Mouse (Mus musculus): Measurements from ENCODE around the gene Ogfod3. TPM values are rescaled to one million over a fixed set of nuclear protein-coding genes. Genes with fewer than 3 reads are reported as not detected.
A peak's percentile ranks its signal among the peaks of the same experiment; 100 is the strongest.

Gene Ogfod3
- polyA plus RNA-seq, 1 experiment, result 11.9 TPM

DNA sequence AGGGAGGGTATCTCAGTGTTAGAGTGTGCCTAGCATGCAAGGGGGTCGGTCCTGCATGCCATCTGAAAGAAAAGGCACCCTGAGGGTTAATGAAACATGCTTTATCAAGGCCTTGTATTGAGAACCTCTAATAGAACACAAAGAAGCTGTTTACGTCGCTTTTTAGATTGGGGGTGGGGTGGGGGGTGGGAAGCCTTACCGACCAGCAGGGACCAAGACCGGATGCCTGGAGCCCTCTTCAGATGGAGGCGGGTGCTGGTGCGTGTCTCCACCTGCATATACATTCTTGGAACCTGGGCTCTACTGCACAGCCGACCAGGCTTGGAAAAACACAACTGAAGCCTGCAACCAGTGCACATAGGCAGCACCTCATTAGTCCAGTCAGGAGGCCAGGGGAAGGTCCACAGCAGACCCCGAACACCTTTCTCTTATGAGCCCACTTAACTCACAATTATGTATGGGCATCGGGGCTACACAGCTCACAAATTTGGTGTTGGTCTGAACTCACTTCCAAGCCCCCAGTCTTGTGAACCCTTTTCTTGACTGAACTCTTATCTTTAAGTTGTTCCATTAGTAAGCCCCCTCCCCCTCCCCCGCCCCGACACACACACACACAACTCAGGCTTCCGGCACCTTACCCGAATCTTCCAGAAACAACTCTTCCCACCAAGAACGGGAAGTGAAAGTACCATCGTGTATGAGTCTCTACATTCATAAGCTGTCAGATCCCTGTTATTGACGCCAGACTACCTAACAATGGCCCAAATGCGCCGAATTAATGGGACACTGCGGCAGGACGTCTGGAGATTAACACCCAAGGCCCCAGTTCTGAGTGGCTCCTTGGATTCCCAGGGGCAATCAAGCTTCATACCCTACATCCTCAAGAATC lies 23.9 kb upstream of the Ogfod3 start:
- DNase-seq (ENCODE audit: low read depth), result no peak
- no peak for TF ChIP-seq CTCF (IDR thresholded peaks at IDR 0.05; ENCODE audit: borderline replicate concordance, extremely low read depth, insufficient read depth, insufficient read length)
- no peak for TF ChIP-seq POLR2A (IDR thresholded peaks at IDR 0.05; ENCODE audit: borderline replicate concordance, extremely low read depth, insufficient read depth, insufficient read length, poor library complexity, severe bottlenecking)

DNA sequence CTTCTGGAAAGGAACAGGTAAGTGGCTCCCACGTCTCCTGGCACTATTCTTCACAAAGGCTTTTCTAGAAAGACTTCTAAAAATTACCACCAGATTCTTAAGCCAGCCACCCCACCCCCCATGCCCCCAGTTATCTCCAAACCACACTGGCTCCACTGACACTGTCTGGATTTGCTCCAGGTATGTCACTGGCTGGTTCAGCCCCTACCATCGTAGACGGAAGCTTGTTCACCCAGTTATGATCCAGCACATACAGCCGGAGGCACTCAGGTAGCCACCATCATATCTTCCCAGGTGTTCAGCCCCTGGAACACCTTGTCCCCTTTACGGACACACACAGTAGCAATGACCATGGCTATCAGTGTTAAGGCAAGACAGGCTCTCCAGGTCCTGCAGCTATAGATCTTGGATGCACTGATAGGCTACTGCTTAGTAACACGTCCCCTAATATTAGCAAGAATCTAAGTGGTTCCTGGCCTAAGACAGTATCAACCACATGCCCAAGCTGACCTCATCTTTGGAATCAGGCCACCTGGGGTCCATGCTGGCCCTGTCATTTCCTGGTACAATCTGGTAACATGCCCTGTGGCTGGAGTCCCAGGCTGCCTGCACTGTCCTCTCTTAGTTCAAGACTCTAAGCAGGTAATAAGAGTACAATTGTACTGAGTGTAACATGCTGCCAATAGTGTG lies 17.0 kb upstream of the Ogfod3 start:
- no peak for DNase-seq (ENCODE audit: low read depth)
- TF ChIP-seq POLR2A (IDR thresholded peaks at IDR 0.05; ENCODE audit: borderline replicate concordance, extremely low read depth, insufficient read depth, insufficient read length, poor library complexity, severe bottlenecking), result no peak
- TF ChIP-seq CTCF (IDR thresholded peaks at IDR 0.05; ENCODE audit: borderline replicate concordance, extremely low read depth, insufficient read depth, insufficient read length), result no peak

DNA sequence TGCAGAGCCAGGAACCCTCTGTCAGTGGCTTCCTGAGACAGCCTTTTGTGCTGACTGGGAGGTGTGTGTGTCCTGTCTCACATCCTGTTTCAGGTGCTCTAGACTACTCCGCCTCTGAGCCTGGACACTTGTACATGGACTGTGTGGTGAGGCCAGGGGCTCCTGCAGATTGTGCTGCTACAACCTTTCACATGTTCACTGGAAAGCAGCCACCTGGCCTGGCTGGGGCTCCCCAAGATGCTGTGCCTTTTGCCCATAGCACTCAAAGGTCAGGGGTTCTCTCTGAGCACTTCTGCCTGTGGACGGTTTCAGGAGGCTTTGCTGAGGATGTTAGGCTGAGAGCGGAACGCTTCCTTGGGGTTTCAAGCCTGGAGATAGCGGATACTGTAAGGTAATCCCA lies 16.3 kb upstream of the Ogfod3 start:
- TF ChIP-seq POLR2A (IDR thresholded peaks at IDR 0.05; ENCODE audit: borderline replicate concordance, extremely low read depth, insufficient read depth, insufficient read length, poor library complexity, severe bottlenecking), result no peak
- no peak for DNase-seq (ENCODE audit: low read depth)

DNA sequence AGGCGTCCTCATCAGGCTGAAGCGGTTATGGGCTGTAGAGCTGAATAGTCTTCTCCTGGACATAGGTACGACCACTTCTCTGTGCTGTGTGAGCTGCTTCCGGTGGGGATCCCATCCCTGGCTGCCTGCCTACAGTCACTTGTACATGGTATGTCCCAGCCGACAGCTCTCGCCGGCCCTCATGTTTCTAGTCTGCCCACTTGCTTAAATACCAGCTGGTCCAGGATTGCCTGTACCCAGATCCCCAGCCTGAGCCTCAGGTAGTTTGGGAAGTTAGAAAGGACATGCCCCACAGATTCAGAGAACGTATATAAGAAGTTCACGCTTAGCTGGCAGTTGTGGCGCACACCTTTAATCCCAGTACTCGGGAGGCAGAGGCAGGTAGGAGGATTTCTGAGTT lies 15.3 kb upstream of the Ogfod3 start:
- TF ChIP-seq CTCF (IDR thresholded peaks at IDR 0.05; ENCODE audit: borderline replicate concordance, extremely low read depth, insufficient read depth, insufficient read length) (no peak), POLR2A (IDR thresholded peaks at IDR 0.05; ENCODE audit: borderline replicate concordance, extremely low read depth, insufficient read depth, insufficient read length, poor library complexity, severe bottlenecking) (no peak)
- no peak for DNase-seq (ENCODE audit: low read depth)

DNA sequence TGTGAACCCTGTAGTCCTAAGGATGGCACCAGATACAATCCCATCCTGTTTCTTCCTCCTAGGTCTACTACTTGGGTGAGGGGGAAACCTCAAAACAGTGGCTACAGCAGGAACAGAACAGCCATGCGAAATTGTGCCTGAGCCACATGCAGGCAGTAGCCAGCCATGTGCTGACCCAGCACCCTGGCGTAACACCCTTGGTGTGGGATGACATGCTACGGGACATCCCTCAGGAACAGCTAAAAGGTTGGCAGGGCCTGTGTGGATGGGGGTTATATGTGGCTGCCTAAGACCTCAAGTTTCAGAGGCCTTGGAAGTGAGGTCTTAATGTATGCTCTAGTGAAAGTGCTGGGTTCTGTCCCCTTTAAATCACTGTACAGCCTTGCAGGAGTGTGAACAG lies 12.3 kb upstream of the Ogfod3 start:
- no peak for DNase-seq (ENCODE audit: low read depth)
- TF ChIP-seq POLR2A (IDR thresholded peaks at IDR 0.05; ENCODE audit: borderline replicate concordance, extremely low read depth, insufficient read depth, insufficient read length, poor library complexity, severe bottlenecking) (no peak), CTCF (IDR thresholded peaks at IDR 0.05; ENCODE audit: borderline replicate concordance, extremely low read depth, insufficient read depth, insufficient read length) (no peak)

DNA sequence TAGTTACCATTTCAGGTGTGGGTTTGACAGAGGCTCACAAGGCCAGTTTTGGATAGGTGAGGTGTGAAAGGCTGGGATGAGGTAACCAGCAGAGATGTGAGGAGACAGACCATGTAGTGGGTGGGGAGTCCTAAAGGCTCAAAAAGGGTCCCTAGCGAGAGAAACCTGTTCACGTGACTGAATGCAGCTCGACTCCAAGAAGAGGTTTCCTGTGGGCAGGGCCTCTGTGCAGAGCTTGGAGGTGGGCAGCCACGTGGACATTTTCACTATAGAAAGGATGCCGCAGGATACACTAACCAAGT lies 701 bp downstream of the Ogfod3 start:
- no peak for TF ChIP-seq POLR2A (IDR thresholded peaks at IDR 0.05; ENCODE audit: borderline replicate concordance, extremely low read depth, insufficient read depth, insufficient read length, poor library complexity, severe bottlenecking)
- TF ChIP-seq CTCF (IDR thresholded peaks at IDR 0.05; ENCODE audit: borderline replicate concordance, extremely low read depth, insufficient read depth, insufficient read length), result no peak
- DNase-seq (ENCODE audit: low read depth), result no peak

DNA sequence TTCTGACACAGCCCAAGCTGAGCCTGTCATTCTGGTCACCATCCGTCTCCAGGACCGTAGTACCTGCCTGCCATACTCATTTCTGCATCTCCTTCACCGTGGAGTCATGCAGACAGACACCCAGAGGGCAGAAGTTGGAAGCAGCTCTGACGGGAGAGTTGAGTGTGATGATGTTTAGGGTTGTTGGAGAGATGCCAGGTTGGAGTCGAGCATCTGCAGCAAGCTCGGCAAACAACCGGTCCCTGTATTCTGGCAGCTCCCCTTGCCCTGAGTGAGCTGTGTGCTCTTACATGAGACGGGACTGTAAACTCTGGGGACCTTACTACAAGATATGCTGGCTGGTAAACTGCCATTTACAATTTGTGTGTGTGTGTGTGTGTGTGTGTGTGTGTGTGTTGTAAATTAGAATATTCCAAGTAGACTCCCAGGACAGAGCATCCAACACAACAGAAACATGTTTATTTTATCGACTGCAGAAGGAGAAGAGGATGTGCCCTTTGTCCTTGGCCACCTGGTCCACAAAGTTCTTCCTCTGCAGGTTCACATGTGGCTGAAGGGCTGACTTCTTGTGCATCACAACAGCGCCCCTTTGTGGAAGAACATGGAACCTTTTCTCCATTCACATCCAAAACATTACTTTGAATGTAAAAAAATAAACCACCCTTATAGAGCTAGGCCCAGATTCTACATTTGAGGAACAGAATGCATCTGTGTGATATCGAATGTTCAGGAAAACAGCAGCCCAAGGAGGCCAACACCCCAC lies 2.9 kb downstream of the Ogfod3 start:
- peak; percentile 60; the same call in 1 of the 2 replicates for TF ChIP-seq CTCF (IDR thresholded peaks at IDR 0.05; ENCODE audit: borderline replicate concordance, extremely low read depth, insufficient read depth, insufficient read length)
- no peak for TF ChIP-seq POLR2A (IDR thresholded peaks at IDR 0.05; ENCODE audit: borderline replicate concordance, extremely low read depth, insufficient read depth, insufficient read length, poor library complexity, severe bottlenecking)

DNA sequence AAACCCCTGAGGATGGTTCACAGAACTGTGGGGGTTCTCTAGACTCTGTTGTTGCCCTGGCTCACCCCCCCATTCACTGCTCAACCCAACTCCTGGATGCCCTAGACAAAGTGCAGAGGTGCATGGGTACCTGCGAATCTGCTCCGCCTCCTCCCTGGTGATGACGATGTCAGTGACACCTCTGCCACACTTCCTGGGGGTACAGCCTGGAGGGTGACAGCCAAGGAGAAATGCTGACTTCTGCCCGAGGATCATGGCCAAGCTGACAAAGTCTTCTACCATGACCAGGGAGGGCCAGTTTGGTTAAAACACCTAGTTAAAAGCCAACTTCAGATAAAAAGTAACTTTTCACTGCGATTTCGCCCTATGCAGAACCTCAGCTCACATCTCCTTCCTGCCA lies 3.7 kb downstream of the Ogfod3 start:
- TF ChIP-seq POLR2A (IDR thresholded peaks at IDR 0.05; ENCODE audit: borderline replicate concordance, extremely low read depth, insufficient read depth, insufficient read length, poor library complexity, severe bottlenecking) (no peak), CTCF (IDR thresholded peaks at IDR 0.05; ENCODE audit: borderline replicate concordance, extremely low read depth, insufficient read depth, insufficient read length) (no peak)

More for the DNA sequence above, 2.9 kb downstream of the Ogfod3 start:
- peak; percentile 47 for DNase-seq (ENCODE audit: low read depth)

DNA sequence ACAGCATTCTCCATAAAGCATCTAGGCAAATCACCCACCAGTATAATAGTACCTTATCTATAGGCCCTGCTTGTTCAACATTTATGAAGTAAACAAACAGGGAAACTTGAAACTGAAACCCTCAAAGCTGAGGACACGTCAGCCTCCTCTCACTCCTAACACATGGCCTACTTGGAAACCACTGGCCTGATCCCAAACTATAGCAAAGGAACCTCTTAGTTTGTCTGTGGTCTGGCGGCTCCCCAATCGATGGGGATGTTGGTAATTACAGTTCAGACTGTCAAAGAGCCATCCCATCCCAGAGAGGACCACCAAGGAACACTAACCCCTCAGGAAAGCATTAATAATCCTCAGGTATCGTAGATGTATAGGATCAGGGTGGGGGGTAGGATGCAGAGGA lies 4.7 kb downstream of the Ogfod3 start:
- no peak for TF ChIP-seq CTCF (IDR thresholded peaks at IDR 0.05; ENCODE audit: borderline replicate concordance, extremely low read depth, insufficient read depth, insufficient read length)

More for the DNA sequence above, 3.7 kb downstream of the Ogfod3 start:
- no peak for DNase-seq (ENCODE audit: low read depth)

DNA sequence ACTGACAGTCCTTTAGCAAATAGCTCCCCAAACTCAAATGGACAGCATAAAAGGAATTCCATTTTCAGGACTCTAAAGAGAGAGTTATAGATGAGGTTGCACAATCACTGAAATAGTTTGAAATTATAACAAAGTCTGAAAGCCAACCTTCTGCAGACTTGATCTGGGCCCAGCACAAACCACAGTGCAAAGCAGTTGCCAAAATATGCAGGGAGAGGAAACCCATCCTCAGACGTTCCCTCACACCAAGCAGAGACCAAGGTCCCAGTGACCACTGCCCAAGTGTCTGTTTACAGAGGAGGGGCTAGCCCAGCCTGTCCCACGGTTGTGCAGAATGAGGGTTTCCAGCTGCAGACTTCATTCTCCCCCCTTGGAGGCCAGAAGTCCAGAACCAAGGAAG lies 5.9 kb downstream of the Ogfod3 start:
- no peak for DNase-seq (ENCODE audit: low read depth)
- no peak for TF ChIP-seq POLR2A (IDR thresholded peaks at IDR 0.05; ENCODE audit: borderline replicate concordance, extremely low read depth, insufficient read depth, insufficient read length, poor library complexity, severe bottlenecking)
- no peak for TF ChIP-seq CTCF (IDR thresholded peaks at IDR 0.05; ENCODE audit: borderline replicate concordance, extremely low read depth, insufficient read depth, insufficient read length)

More for the DNA sequence above, 4.7 kb downstream of the Ogfod3 start:
- DNase-seq (ENCODE audit: low read depth), result no peak

DNA sequence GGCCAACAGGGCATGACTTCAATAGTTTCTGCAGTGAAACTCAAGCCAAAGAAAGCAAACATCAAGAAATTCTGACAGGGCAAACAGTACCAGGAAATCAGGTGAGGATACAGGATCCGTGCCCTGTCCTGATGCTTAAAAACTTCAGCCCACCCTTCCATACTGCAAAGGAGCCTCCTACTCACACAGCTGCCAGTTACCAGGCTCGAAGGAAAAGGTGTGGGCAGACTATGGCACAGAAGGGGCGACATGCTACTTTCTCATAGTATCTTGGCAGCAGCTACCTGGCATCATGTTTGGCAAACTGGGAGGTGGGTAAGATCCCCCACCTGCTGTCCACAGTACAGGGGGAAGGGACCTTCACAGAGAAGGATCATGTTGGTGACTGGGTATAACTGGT lies 11.1 kb downstream of the Ogfod3 start:
- no peak for TF ChIP-seq CTCF (IDR thresholded peaks at IDR 0.05; ENCODE audit: borderline replicate concordance, extremely low read depth, insufficient read depth, insufficient read length)
- no peak for TF ChIP-seq POLR2A (IDR thresholded peaks at IDR 0.05; ENCODE audit: borderline replicate concordance, extremely low read depth, insufficient read depth, insufficient read length, poor library complexity, severe bottlenecking)

More for the DNA sequence above, 11.1 kb downstream of the Ogfod3 start:
- DNase-seq (ENCODE audit: low read depth), result no peak
